Mouse (Mus musculus): Measurements from ENCODE around the gene Slc24a3.

DNA sequence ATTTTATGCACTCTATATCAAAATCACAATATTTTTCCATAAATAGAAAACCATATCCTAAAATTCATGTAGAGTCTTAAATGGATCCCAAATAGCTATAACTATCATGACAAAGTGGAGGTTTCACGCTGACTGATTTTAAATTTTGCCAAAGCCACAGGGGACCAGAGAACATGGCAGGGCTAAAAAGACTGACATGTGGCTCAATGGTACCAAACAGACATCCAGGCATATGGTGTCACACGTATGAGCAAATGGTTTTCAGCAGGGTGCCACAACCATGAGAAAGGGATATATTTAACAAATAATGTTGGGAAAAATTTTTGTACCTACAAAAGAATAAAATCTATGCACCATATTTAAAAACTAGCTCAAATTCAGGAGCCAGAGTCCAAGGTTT lies 173.3 kb downstream of the Slc24a3 start:
- TF ChIP-seq POLR2A (IDR thresholded peaks at IDR 0.05; ENCODE audit: borderline replicate concordance, extremely low read depth, insufficient read depth, insufficient read length, poor library complexity, severe bottlenecking) (no peak), CTCF (IDR thresholded peaks at IDR 0.05; ENCODE audit: borderline replicate concordance, extremely low read depth, insufficient read depth, insufficient read length) (no peak)

Data from brain, embryonic 14.5 days (tissue).